Comparison of ENCODE assay signal across 20 mouse cellular contexts in genomic region chr6:145404369-145405051, GRCm38 (mm10).
DNase-seq lines count a peak whose midpoint lies in the region; ATAC-seq lines count a peak whose summit lies in the region.
"Had no signal": no experiment of that assay in that cellular context is flagged by ENCODE, and none has a peak within 500 bp of the region (broad histone marks: within the 10 kb centered on the region; RNA-seq: fewer than 3 reads in every experiment).

No protein-coding gene starts in this region.

- H3K9ac ChIP-seq in heart, embryonic 11.5 days (ENCODE audit: low read depth, low read length): no peak overlapping the region
- no peak overlapping the region for H3K9ac ChIP-seq in midbrain, embryonic 16.5 days (ENCODE audit: low read depth, low read length)
- H3K9ac ChIP-seq: embryonic facial prominence, embryonic 12.5 days; heart, embryonic 15.5 days; kidney, embryonic 15.5 days; limb, embryonic 15.5 days had no signal

- no peaks in the 10 kb centered on the region for H3K9me3 ChIP-seq in heart, embryonic 11.5 days (replicated peaks; ENCODE audit: control insufficient read depth, low read length)
- no peaks in the 10 kb centered on the region for H3K9me3 ChIP-seq in midbrain, embryonic 16.5 days (replicated peaks; ENCODE audit: control insufficient read depth, low read length, poor library complexity, severe bottlenecking)
- H3K9me3 ChIP-seq: embryonic facial prominence, embryonic 12.5 days; heart, embryonic 15.5 days; kidney, embryonic 15.5 days; limb, embryonic 15.5 days had no signal

- H3K27me3 ChIP-seq in heart, embryonic 11.5 days (ENCODE audit: control insufficient read depth, insufficient read depth, low read length): no peaks in the 10 kb centered on the region
- H3K27me3 ChIP-seq in midbrain, embryonic 16.5 days (ENCODE audit: control insufficient read depth, insufficient read depth, low read depth, low read length): no peaks in the 10 kb centered on the region
- H3K27me3 ChIP-seq: embryonic facial prominence, embryonic 12.5 days; heart, embryonic 15.5 days; kidney, embryonic 15.5 days; limb, embryonic 15.5 days had no signal

- no peak overlapping the region for H3K4me2 ChIP-seq in heart, embryonic 11.5 days
- no peak overlapping the region for H3K4me2 ChIP-seq in midbrain, embryonic 16.5 days (ENCODE audit: low read length)
- H3K4me2 ChIP-seq: embryonic facial prominence, embryonic 12.5 days; heart, embryonic 15.5 days; kidney, embryonic 15.5 days; limb, embryonic 15.5 days had no signal

- peak; percentile 60 for DNase-seq in heart, adult 11 months
- DNase-seq in 3T3-L1 (ENCODE audit: low read depth, low spot score): peak; percentile 45
- peak; percentile 50 for DNase-seq in ES-CJ7 (ENCODE audit: low read depth, low spot score)
- no peak for DNase-seq in layer of hippocampus, adult 9-10 months (ENCODE audit: low spot score)
- DNase-seq: adrenal gland, adult 8-10 months; cerebellum, postnatal 10 days; heart, adult 18-20 months; lung, postnatal 10 days; thymus, postnatal 36 days had no signal

- 89% methylated on average over 10 of the region's 10 CpGs for WGBS in heart, embryonic 11.5 days (ENCODE audit: insufficient replicate concordance)
- 93% methylated on average over 10 of the region's 10 CpGs for WGBS in midbrain, embryonic 16.5 days

- ATAC-seq in heart, embryonic 11.5 days (replicated peaks; ENCODE audit: insufficient number of reproducible peaks, low FRiP score, low TSS enrichment): no peak
- ATAC-seq in granulocyte monocyte progenitor cell, adult 5-6 weeks (replicated peaks; ENCODE audit: poor library complexity, severe bottlenecking): peak; percentile 55
- ATAC-seq in midbrain, embryonic 16.5 days: no peak
- ATAC-seq: hindbrain, embryonic 16.5 days; intestine, embryonic 16.5 days had no signal

- H3K27ac ChIP-seq in heart, embryonic 11.5 days (ENCODE audit: low read depth, low read length): no peak overlapping the region
- H3K27ac ChIP-seq in midbrain, embryonic 16.5 days (ENCODE audit: low read length): no peak overlapping the region
- H3K27ac ChIP-seq: embryonic facial prominence, embryonic 12.5 days; heart, embryonic 15.5 days; kidney, embryonic 15.5 days; limb, embryonic 15.5 days had no signal

- H3K4me1 ChIP-seq in heart, embryonic 11.5 days (ENCODE audit: control insufficient read depth, insufficient read depth, low read length): 0 out of 2 replicates have a peak, but pooled peaks cover 4% of the 10 kb centered on the region
- no peaks in the 10 kb centered on the region for H3K4me1 ChIP-seq in midbrain, embryonic 16.5 days (ENCODE audit: control insufficient read depth, insufficient read depth, low read length)

- H3K36me3 ChIP-seq in heart, embryonic 11.5 days (ENCODE audit: control insufficient read depth, insufficient read depth, low read length): no peaks in the 10 kb centered on the region
- H3K36me3 ChIP-seq in midbrain, embryonic 16.5 days (ENCODE audit: control insufficient read depth, insufficient read depth, low read length): no peaks in the 10 kb centered on the region
- H3K36me3 ChIP-seq: embryonic facial prominence, embryonic 12.5 days; G1E; heart, embryonic 15.5 days; kidney, embryonic 15.5 days; limb, embryonic 15.5 days had no signal

- no peak overlapping the region for H3K4me3 ChIP-seq in heart, embryonic 11.5 days (ENCODE audit: low read depth, low read length)
- no peak overlapping the region for H3K4me3 ChIP-seq in midbrain, embryonic 16.5 days (ENCODE audit: low read depth, low read length)
- H3K4me3 ChIP-seq: embryonic facial prominence, embryonic 12.5 days; erythroblast, embryonic 14.5 days; heart, embryonic 15.5 days; kidney, embryonic 15.5 days; limb, embryonic 15.5 days had no signal
